Mouse (Mus musculus) naive thymus-derived CD4-positive, alpha-beta T cell, adult 2 months (primary cell): ENCODE data around the gene Dnajc8.
"Not testable (repeated sequence)": the region's sequence is repeated elsewhere in the genome, so short reads cannot be mapped to it uniquely, and the experiment has no call there.

ENCODE experiments used
- DNase-seq: peaks from one replicate; pipeline ENCODE4 v3.0.0-alpha.2; 2011; ENCODE audit warnings: low read depth

The Dnajc8 gene

DNA sequence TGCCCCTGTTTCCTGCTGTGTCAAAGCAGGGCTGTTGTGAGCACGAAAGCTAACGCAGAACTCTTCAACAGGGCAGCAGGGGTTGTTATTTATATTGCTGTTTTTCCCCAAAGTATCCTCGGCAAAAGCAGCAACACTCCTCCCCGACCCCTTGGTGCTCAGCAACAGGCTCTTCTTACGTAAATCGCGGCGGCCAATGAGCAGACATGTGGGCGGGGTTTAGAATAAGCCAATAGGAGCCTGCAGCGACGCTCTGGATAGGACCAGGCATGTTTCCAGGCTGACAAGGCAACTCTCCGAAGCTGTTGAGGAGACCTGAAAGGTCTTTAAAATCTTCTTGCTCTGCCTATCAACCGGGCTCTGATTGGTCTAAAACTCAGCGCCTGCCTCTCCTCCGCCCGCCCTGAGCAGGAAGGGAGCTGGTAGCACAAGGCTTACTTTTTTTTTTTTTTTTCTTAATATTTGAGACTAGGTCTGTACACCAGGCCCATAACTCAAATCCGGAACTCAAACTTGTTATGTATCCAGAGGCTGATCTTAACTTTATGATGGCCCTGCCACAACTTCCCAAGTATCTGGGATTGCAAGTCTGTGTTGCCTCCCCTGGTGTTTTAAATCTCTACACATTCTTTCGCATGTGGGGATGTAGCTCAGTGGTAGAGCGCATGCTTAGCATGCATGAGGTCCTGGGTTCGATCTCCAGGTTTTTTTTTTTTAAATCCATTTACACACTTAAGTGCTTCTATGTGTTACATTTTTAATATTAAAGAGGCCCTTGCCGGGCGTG lies 19.8 kb upstream of the Dnajc8 start:
- DNase-seq: peak; percentile 96

DNA sequence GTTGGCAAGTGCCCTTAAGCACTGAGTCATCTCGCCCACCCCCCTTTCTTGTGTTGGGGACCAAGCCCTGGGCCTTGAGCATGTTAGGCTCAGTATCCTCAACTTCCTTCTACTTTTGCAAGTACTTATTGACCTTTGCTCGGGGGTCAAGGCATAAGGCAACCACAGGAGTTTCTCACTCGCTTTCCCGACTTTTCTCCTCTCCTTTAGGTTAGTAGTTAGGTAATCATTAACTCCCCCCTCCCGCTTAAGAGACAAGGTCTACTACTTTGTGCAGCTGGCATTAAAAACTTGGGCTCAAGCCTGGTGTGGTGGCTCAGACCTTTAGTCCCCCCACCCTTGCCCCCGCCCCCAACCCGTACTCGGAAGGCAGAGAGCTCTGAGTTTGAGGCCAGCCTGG lies 17.3 kb upstream of the Dnajc8 start:
- no peak for DNase-seq

DNA sequence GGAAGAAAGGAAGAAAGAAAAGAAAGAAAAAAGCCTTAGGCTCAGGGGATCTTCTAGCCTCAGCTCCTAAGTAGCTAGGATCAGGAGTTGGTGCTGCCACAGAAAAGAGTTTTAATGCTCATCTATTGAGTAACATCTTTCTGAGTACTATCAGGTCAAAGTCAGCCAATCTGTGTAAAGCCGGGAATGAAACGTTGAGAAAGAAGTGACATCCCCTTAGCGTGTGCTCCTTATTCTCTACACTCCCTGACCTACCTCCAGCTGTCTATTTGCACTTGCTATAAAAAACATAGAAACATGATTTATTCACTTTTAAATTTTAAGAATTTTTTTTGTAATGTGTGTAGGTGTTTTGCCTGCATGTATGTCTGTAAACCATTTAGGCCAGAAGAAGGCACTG lies 16.2 kb upstream of the Dnajc8 start:
- DNase-seq: no peak

DNA sequence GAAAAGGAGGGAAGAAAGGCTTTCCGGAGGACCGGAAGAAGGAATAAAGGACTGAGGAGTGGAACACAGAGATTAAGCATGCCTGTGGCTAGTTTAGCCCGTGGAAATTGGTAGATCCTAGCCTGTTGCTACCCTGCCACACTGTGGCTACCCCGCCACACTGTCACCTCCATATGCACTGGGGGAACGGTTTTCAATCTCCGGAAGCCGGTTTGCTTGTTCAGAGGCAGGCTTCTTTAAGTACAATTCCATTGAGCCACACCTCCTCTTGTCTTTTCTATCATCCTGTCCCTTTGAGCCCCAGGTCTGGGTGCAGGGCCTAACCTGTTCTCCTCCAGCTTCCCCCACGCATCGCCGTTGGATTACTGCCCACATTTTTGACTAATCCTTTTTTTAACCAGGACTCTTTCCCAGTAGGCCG lies 11.0 kb upstream of the Dnajc8 start:
- DNase-seq: no peak

DNA sequence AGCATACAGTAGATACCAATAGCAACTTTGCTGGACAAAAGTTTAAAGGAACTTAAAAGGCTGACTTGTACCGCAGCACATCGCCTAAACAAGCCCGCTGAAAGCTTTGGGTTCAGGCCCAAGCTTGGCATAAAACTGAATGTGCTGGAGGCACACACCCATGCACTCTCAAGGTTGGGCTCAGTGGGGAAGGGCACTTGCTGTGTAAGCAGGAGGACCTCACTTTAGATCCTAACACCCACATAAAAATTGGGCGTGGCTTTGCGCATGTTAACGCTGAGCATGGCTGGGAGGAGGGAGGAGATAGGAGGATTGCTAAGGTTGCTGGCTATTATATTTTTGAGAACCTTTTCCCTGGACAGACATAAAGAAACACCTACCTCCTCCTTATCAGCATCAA lies 10.5 kb upstream of the Dnajc8 start:
- no peak for DNase-seq

DNA sequence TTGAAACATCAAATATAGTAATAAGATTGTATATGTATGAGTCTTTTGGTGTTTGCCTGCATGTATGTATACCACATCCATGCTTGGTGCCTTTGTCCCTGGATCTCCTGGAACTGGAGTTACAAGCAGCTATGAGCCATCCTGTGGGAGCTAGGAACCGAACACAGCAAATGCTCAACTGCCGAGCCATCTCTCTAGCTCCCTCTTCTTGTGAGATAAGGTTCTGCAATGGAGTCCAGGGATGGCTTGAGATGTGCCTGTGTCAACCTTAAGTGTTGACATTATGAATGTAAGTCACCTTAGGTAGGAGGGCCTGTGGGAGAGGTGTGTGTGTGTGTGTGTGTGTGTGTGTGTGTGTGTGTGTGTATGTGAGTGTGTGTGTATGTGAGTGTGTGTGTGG lies 8.7 kb upstream of the Dnajc8 start:
- peak; percentile 68 for DNase-seq

DNA sequence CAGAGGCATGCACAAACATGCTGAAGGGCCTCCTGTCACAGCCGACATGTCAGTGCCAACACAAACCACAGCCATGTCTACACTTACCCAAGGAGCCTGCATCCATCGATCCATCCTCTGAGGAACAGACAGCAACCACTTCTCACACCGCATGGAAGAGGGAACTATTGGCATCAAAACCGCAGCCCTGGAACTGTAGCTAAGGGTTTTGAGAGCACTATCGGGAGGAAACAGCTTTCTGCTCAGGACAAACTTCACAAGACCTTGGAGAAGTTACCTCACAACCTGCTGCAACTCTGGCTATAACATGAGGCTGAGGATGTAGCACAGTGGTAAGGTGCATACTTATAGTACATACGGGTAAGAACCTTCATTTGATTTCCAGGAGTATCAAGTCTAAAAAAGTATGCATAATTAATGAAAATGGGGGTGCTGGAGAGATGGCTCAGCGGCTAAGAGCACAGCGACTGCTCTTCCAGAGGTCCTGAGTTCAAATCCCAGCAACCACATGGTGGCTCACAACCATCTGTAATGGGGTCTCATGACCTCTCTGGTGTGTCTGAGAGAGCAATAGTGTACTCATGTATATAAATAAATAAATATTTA lies 7.3 kb upstream of the Dnajc8 start:
- DNase-seq: no peak

DNA sequence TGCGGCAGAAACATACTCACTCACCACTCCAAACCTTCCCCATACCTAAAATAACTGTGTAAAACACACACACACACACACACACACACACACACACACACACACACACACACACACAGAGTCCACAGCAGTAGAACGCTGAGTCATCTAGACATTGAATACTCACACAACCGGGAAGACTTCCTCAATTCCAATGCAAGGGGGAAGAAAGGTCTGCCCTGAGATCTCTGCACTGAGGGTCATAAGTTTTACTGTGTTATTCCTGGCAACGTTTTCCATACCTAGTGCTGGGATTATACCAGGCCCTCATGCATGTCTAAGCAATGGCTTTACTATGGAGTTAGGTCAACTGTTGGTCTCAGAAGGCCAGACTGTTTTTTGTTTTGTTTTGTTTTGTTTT lies 6.0 kb upstream of the Dnajc8 start:
- DNase-seq: no peak

DNA sequence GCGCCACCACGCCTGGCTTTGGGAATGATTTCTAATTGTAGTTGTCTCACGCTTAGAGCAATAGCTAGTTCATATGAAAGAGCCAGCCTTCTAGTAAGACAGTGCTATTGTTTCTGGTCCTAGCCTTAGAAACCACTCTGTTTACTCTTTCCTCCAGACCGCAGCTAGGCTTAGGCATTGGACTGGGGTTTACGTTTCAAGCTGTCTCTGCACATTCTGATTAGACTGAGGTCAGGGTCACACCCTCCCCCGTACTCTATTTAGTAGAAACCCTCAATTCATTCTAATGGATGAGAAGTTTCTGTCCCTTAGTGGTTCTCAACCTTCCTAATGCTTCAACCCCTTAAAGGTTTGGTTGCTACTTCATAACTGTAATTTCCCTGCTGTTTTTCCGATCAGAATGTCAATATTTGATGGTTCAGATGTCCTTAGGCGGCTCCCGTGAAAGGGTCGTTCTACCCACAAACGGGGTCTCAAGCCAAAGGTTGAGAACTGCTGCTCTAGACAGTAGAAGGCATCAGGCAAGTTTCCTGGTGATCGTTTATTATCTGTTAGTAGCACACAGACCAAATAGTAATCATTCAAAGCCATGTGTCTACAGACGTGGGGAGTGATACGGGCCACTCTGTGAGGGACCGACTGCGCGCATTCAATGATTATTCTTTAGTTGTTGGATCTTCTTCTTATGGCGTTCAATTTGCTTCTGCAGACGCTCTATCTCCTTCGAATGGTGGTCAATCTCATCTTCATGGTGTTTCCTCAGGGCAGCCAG lies 5.1 kb upstream of the Dnajc8 start:
- no peak for DNase-seq

DNA sequence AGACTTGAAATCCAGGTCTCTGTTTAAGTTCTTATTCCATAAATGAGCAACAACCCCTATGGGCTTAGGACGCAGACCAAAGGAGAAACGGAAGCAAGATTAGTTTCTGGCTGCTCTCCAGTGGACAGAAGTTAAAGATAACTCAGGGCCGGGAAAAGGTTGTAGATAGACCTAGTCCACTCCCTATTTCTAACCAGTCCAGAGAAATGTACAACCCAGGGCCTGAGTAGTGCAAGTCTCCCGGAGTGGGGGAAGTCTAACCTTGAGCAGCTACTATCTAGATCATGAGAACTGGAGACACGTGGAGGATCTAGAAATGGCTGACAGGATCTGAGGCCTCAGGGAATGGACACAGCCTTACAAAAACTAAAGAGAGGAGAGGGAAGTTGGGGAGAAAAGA lies 2.9 kb upstream of the Dnajc8 start:
- DNase-seq: no peak

DNA sequence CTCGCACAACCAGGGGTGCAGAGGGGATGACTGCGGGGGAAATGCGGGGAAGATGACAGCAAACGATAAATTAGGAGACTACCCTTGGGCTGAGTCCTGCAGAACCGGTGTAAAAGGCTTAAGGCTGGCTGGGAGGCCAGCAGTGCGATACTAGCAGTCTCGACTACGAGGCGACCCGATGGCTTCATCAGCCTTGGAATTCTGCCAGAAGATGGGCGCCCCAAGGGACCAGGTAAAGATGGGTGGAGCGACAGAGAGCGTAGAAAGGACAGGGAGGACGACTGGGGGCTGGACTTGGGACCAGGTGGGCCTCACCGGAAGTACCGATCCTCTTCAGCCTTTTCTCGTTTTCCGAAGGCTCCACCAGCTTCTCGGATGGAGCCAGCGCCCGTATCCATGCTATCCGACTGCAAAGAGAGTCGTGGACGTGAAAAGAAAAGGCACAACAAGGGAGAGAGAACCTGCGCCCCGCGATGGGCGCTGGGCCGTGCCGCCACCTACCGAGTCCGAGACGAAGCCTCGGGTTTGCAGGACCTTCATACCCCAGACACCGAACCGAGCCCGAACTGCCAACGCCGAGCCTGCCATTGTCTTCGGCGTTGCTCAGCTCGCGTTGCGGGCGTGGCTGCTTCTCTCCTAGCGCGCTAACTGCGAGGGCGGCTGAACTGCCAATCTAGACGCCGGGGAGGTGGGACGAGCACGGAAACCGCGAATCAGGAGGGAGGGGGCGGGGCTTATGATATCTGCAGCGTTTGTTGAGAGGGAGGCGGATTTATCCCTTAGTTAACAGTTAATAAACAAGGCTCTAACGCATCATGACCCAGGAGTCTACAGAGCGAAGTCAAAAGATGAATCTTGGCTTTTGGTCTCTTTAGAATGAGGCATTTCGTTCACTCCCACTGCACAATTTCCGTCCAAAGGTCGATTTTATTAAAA lies 2.1 kb upstream of the Dnajc8 start, which contains the start of gene Atpif1:
TSS of gene Atpif1 (minus strand) at position 679 of the 936 bp plus-strand sequence.
- peak; percentile 95 for DNase-seq

DNA sequence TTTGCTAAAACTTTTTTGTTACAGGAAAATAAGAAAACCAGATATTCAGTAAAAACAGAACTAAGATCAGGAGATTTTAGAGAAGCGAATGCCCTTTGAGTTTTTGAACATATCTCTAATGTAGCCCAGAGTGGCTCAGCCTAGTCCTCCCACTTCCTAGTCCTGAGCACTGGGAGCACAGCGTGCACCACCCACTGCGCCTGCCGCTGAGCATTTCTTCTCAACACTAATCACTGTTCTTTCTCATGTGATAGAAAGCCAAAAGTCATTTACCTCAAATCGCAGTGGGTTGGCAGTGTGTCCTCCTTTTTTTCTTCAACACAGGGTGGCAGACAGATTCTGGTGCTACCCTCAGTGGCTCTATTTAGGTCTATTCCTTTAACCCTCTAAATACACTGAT lies 4.1 kb downstream of the Dnajc8 start:
- no peak for DNase-seq

DNA sequence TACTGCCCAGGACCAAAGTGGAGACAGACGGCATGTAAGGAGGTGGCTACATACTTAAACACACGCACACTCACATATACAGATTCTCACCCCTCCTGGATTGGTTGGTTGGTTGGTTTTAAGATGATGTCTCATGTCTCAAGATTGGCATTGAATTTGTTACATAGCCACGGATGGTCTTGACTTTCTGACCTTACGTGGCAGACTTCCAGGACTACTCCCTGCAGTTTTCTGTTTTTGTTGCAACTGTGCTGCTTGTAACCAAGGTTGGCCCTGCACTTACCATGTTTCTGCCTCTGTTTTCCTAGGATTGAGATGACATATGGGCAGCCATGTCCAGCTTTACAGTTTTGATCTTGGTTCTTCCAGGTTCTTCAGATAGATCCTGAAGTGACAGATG lies 6.1 kb downstream of the Dnajc8 start:
- no peak for DNase-seq

DNA sequence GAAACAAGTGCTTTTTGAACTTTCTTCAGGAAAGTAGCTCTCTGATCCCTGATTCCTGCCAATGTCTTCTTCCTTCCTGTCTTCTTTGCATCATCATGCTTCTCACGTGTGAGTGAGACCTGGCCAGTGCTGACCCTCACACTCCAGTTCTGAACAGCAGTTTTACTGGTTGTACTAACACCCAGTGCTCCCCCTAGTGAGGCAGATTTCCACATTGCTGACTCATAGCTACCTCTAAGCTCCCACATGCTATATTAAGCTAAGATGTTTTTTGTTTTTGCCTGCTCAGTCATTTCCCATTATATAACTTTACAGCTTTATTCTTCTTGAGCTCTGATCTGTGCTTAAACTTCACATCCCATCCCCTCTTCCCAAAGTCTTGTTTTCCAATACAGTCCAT lies 7.4 kb downstream of the Dnajc8 start:
- no peak for DNase-seq

DNA sequence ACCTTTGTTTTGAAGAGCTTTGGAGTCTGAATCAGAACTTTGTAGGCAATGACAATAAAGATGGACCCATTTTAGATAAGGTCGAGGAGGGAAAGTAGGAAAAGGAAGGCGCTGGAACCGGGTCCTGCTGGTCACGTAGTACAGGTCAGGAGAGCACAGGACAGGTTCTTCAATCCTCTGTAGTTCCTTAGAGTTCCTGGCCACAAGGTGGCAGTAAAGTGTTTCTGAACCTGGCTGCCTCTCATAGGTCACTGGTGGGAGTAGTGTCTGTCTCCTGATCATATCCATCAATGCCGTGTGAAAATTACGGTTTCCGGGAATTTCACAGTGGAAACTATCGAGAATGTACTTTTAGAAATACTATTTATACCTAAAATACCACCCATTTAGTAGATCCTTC lies 10.5 kb downstream of the Dnajc8 start:
- DNase-seq: peak; percentile 78

DNA sequence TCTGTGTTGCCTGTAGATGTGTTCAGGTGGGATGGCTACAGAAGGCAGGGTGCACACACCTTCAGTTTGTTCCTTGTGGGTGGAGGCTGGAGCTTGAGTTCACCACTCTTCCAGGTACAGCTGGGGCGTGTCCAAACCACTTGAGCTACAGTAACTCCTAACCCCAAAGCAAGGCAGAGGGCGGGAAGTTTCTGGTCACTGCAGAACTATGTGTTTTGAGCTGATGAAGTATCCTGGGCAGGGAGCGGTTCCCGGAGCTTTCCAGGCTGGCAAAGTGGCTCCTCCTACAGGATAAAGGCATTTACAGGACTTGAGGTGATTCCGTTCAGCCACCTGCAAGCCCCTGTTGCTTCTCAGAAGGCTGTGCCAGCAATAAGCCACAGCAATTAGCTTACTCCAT lies 18.9 kb downstream of the Dnajc8 start:
- no peak for DNase-seq

DNA sequence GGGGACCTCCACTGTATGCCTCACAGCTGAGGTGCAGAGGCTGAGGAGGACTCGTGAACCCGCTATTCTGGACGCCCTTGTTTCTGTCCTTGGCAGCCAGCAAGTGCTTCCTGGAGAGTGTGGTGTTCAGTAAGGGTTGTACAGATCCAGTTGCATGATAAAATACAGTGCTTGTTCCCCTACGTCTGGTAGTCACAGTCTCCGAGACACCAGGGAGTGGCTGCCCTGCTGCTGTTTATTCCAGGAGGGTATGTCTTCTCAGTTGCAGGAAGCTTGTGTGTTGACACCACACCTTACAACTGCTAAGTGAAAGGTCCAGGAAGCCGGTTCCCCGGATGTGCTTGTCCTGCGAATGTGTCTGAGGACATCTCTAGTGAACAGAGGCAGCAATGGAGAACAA lies 19.3 kb downstream of the Dnajc8 start:
- DNase-seq: no peak

DNA sequence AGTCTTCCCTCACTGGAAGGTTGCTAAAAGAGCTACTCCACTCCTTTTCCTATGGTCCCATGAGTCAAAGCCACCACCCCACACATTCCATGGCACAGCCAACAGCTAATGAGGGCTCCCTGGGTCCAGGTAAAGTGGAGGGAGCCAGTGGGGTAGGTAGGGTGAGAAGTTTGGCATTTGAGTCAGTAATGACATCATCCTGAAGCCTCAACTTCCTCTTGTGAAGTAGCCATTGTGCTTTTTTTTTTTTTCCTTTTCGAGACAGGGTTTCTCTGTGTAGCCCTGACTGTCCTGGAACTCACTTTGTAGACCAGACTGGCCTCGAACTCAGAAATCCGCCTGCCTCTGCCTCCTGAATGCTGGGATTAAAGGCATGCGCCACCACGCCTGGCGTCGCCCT lies 20.2 kb downstream of the Dnajc8 start:
- DNase-seq: not testable (repeated sequence)

DNA sequence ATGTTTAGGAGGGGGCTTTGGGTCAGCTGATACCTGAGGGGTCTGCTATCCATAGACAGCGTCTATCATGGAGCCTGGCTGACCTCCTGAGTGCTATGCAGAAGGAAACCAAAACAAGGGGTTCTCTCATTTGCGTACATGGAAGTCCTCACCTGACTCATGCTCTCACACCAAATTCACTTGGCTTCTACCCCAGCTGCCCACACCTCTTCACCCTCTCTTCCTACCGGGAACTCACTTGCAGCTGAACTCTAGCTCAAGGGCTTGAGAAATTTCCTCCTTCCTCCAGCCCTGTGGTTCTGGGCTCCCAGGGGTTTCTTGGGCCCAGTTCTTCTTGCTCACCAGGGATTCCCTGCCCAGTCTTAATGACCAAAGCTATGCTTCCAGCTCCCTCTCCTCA lies 27.9 kb downstream of the Dnajc8 start:
- DNase-seq: no peak

DNA sequence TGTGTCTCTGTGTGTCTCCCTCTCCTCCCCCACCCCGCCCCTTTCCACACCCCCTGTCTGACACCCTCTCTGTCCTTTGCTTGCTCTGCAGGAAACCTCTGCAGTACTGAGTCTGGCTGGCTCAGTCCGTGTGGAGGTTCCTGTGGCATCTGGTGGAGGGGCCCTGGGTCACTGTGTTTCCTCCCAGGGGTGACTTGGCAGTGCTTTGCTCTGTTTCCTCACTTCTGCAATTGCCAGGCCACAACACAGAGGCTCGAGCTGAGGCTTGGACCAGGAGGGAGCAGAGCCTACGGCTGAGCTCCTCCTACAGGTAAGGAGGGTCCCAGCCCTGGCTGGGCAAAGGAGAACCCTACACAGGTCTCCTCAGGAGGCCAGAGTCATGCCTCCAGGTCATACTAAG lies 28.6 kb downstream of the Dnajc8 start, which contains the start of gene Ptafr:
TSS of gene Ptafr (plus strand) at position 103 of the 400 bp plus-strand sequence.
- DNase-seq: no peak

DNA sequence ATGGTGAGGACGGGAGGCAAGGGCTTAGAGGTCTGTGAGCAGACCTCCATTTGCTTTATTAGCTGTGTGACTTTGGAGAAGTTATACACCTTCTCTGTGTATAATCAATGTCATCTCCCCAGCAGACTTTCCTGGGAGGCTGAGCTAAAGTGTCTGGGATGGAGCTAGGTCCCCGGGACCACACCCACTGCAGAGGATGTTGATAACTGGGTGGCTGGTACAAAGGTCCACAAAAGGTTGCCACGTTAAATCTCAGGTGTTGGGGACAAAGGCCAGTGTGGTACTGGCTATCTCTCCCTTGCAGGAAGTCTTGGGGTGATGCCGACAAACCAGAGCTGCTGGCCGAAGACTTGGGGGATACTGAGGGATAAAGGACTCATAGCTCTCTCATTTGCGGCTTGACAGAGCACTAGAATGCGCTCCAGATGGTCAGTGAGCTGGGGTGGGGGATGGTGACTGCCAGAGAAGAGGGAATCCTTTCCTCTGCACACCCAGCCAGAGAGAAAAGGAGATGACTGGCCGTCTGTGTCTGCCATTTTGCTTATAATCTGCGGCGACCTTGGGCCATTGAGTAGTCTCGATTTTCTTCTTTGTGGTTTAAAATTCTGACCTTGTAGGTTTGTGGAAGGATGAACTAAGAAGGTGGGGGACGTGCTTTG lies 29.9 kb downstream of the Dnajc8 start:
- DNase-seq: no peak
